Mouse (Mus musculus): ENCODE measurements at regions not wholly inside any gene's neighbourhood (a gene's known extent, or its start where the extent isn't known, plus 50 kb on each side); places are given as distances from the start of the nearest gene placed in this dataset.

DNA sequence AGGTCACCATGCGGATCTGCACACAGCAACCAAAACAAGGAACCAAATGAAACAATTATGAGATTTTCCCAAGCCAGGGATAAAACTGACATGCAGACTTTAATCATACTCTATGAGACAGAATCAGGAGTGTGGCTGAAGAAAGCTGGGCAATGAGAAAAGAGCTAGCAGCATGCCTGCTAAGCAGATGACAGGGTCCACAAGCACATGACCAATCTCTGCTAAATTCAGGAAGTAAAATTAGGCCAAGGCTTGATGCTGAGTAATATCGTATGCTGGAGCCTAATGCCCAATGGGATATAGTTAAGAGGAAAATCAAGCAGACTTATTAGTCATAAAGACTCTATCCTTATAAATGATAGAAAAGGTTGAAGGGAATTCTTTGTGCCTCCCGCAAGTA lies 202.8 kb downstream of the Il15 start:
- TF ChIP-seq CHD2 (IDR thresholded peaks at IDR 0.05; ENCODE audit: low read depth, low read length) (no peak), HCFC1 (IDR thresholded peaks at IDR 0.05; ENCODE audit: borderline replicate concordance, insufficient read depth, low read length) (no peak), MAFK (IDR thresholded peaks at IDR 0.05; ENCODE audit: insufficient read depth, low read depth, low read length) (no peak), ZNF384 (IDR thresholded peaks at IDR 0.05; ENCODE audit: low read depth, low read length) (no peak)
